Mouse (Mus musculus): ENCODE results near the gene Uqcrq. TPM values are rescaled to one million over a fixed set of nuclear protein-coding genes. Genes with fewer than 3 reads are reported as not detected.
"Not testable (repeated sequence)": the region's sequence is repeated elsewhere in the genome, so short reads cannot be mapped to it uniquely, and the experiment has no call there.

The Uqcrq gene
- polyA plus RNA-seq, 1 experiment from 2014 or later, result 1,453 TPM

- WGBS (ENCODE audit: insufficient replicate concordance), result 31% methylated on average over 6 of the region's 6 CpGs
- no peak overlapping the region for H3K4me3 ChIP-seq (ENCODE audit: low read depth, low read length)
- ATAC-seq, result no peak
- peak; percentile 61; the same call in 1 of the 2 replicates for TF ChIP-seq EP300 (IDR thresholded peaks at IDR 0.05; ENCODE audit: low read depth)
- TF ChIP-seq CTCF (IDR thresholded peaks at IDR 0.05; ENCODE audit: low read depth), result no peak
- peaks cover 8% of the 10 kb centered on the region for H3K36me3 ChIP-seq (replicated peaks; ENCODE audit: insufficient read depth, low read length)
- peaks cover 33% of the 10 kb centered on the region for H3K4me1 ChIP-seq (ENCODE audit: insufficient read depth)
- no peak overlapping the region for H3K9ac ChIP-seq (replicated peaks)
- no peaks in the 10 kb centered on the region for H3K27me3 ChIP-seq (ENCODE audit: insufficient read depth, low read length)
- H3K4me2 ChIP-seq (ENCODE audit: low read depth, low read length), result no peak overlapping the region
- no peak overlapping the region for H3K27ac ChIP-seq (ENCODE audit: low read depth)
- no peaks in the 10 kb centered on the region for H3K9me3 ChIP-seq (ENCODE audit: low read length)
- DNase-seq, result no peak
Measured at GRCm38 (mm10) chr11:53433057-53433456, 2.4 kb upstream of the Uqcrq start.

- peak overlapping the region; percentile 76 for H3K4me2 ChIP-seq (ENCODE audit: low read depth, low read length)
- H3K4me3 ChIP-seq (ENCODE audit: low read depth, low read length), result peak overlapping the region; percentile 92
- peaks cover 9% of the 10 kb centered on the region for H3K36me3 ChIP-seq (replicated peaks; ENCODE audit: insufficient read depth, low read length)
- H3K9ac ChIP-seq (replicated peaks), result peak overlapping the region; percentile 49
- H3K27me3 ChIP-seq (ENCODE audit: insufficient read depth, low read length), result no peaks in the 10 kb centered on the region
- TF ChIP-seq CTCF (IDR thresholded peaks at IDR 0.05; ENCODE audit: low read depth), result no peak
- peak; percentile 66 for TF ChIP-seq EP300 (IDR thresholded peaks at IDR 0.05; ENCODE audit: low read depth)
- 13% methylated on average over 9 of the region's 9 CpGs for WGBS (ENCODE audit: insufficient replicate concordance)
- DNase-seq (no peak), ATAC-seq (peak; percentile 4)
- H3K4me1 ChIP-seq (ENCODE audit: insufficient read depth), result peaks cover 33% of the 10 kb centered on the region
- H3K9me3 ChIP-seq (ENCODE audit: low read length), result no peaks in the 10 kb centered on the region
- peak overlapping the region; percentile 98 for H3K27ac ChIP-seq (ENCODE audit: low read depth)
Measured at GRCm38 (mm10) chr11:53431347-53432056, 871 bp upstream of the Uqcrq start.

- peak overlapping the region; percentile 92 for H3K9ac ChIP-seq (replicated peaks)
- H3K27me3 ChIP-seq (ENCODE audit: insufficient read depth, low read length), result no peaks in the 10 kb centered on the region
- ATAC-seq (peak; percentile 54), DNase-seq (no peak)
- peak overlapping the region; percentile 98 for H3K27ac ChIP-seq (ENCODE audit: low read depth)
- no peaks in the 10 kb centered on the region for H3K9me3 ChIP-seq (ENCODE audit: low read length)
- no peak for TF ChIP-seq EP300 (IDR thresholded peaks at IDR 0.05; ENCODE audit: low read depth)
- 0 out of 2 replicates have a peak, but pooled peaks have one; percentile 3 for TF ChIP-seq CTCF (IDR thresholded peaks at IDR 0.05; ENCODE audit: low read depth)
- under 1% methylated on average over 34 of the region's 34 CpGs for WGBS (ENCODE audit: insufficient replicate concordance)
- peaks cover 9% of the 10 kb centered on the region for H3K36me3 ChIP-seq (replicated peaks; ENCODE audit: insufficient read depth, low read length)
- peaks cover 36% of the 10 kb centered on the region for H3K4me1 ChIP-seq (ENCODE audit: insufficient read depth)
- peak overlapping the region; percentile 76 for H3K4me2 ChIP-seq (ENCODE audit: low read depth, low read length)
- peak overlapping the region; percentile 92 for H3K4me3 ChIP-seq (ENCODE audit: low read depth, low read length)
Measured at GRCm38 (mm10) chr11:53430300-53430669, 346 bp downstream of the Uqcrq start.

- no peak for DNase-seq
- Histone ChIP-seq H3K27me3 (ENCODE audit: insufficient read depth, low read length) (no peaks in the 10 kb centered on the region), H3K9me3 (ENCODE audit: low read length) (no peaks in the 10 kb centered on the region), H3K27ac (ENCODE audit: low read depth) (peak overlapping the region; percentile 98), H3K9ac (replicated peaks) (peak overlapping the region; percentile 92), H3K4me3 (ENCODE audit: low read depth, low read length) (peak overlapping the region; percentile 92; the same call in 1 of the 2 replicates), H3K36me3 (replicated peaks; ENCODE audit: insufficient read depth, low read length) (peaks cover 9% of the 10 kb centered on the region), H3K4me2 (ENCODE audit: low read depth, low read length) (peak overlapping the region; percentile 76), H3K4me1 (ENCODE audit: insufficient read depth) (peaks cover 36% of the 10 kb centered on the region)
- no peak for ATAC-seq
- TF ChIP-seq EP300 (IDR thresholded peaks at IDR 0.05; ENCODE audit: low read depth), result no peak
- TF ChIP-seq CTCF (IDR thresholded peaks at IDR 0.05; ENCODE audit: low read depth), result no peak
Measured at GRCm38 (mm10) chr11:53429182-53429581, 1.4 kb downstream of the Uqcrq start.

- peaks cover 39% of the 10 kb centered on the region for H3K4me1 ChIP-seq (ENCODE audit: insufficient read depth)
- no peak overlapping the region for H3K4me2 ChIP-seq (ENCODE audit: low read depth, low read length)
- ATAC-seq (no peak), DNase-seq (no peak)
- WGBS (ENCODE audit: insufficient replicate concordance), result 93% methylated on average over 5 of the region's 5 CpGs
- TF ChIP-seq EP300 (IDR thresholded peaks at IDR 0.05; ENCODE audit: low read depth), result no peak
- no peak for TF ChIP-seq CTCF (IDR thresholded peaks at IDR 0.05; ENCODE audit: low read depth)
- peaks cover 9% of the 10 kb centered on the region for H3K36me3 ChIP-seq (replicated peaks; ENCODE audit: insufficient read depth, low read length)
- no peak overlapping the region for H3K27ac ChIP-seq (ENCODE audit: low read depth)
- H3K9me3 ChIP-seq (ENCODE audit: low read length), result no peaks in the 10 kb centered on the region
- H3K9ac ChIP-seq (replicated peaks), result no peak overlapping the region
- H3K4me3 ChIP-seq (ENCODE audit: low read depth, low read length), result no peak overlapping the region
- H3K27me3 ChIP-seq (ENCODE audit: insufficient read depth, low read length), result no peaks in the 10 kb centered on the region
Measured at GRCm38 (mm10) chr11:53428716-53429057, 1.9 kb downstream of the Uqcrq start.

- H3K36me3 ChIP-seq (replicated peaks; ENCODE audit: insufficient read depth, low read length), result peaks cover 9% of the 10 kb centered on the region
- H3K9me3 ChIP-seq (ENCODE audit: low read length), result no peaks in the 10 kb centered on the region
- no peak overlapping the region for H3K27ac ChIP-seq (ENCODE audit: low read depth)
- no peak overlapping the region for H3K4me2 ChIP-seq (ENCODE audit: low read depth, low read length)
- H3K27me3 ChIP-seq (ENCODE audit: insufficient read depth, low read length), result no peaks in the 10 kb centered on the region
- DNase-seq, result no peak
- no peak for TF ChIP-seq EP300 (IDR thresholded peaks at IDR 0.05; ENCODE audit: low read depth)
- no peak for TF ChIP-seq CTCF (IDR thresholded peaks at IDR 0.05; ENCODE audit: low read depth)
- WGBS (ENCODE audit: insufficient replicate concordance), result 88% methylated on average over 3 of the region's 3 CpGs
- no peak overlapping the region for H3K4me3 ChIP-seq (ENCODE audit: low read depth, low read length)
- no peak for ATAC-seq
- H3K9ac ChIP-seq (replicated peaks), result no peak overlapping the region
- H3K4me1 ChIP-seq (ENCODE audit: insufficient read depth), result peaks cover 35% of the 10 kb centered on the region
Measured at GRCm38 (mm10) chr11:53427993-53428715, 2.5 kb downstream of the Uqcrq start.

- ATAC-seq; H3K36me3 ChIP-seq (replicated peaks; ENCODE audit: insufficient read depth, low read length); H3K27ac ChIP-seq (ENCODE audit: low read depth); H3K9me3 ChIP-seq (ENCODE audit: low read length); H3K9ac ChIP-seq (replicated peaks); H3K27me3 ChIP-seq (ENCODE audit: insufficient read depth, low read length); DNase-seq; H3K4me2 ChIP-seq (ENCODE audit: low read depth, low read length); H3K4me3 ChIP-seq (ENCODE audit: low read depth, low read length): not testable (repeated sequence)
- WGBS (ENCODE audit: insufficient replicate concordance), result 82% methylated on average over 3 of the region's 3 CpGs
- peaks cover 24% of the 10 kb centered on the region for H3K4me1 ChIP-seq (ENCODE audit: insufficient read depth)
Measured at GRCm38 (mm10) chr11:53426914-53427313, 3.7 kb downstream of the Uqcrq start.

All from liver, postnatal 0 days (tissue).